Mouse (Mus musculus): ENCODE data around the gene Ms4a4d. TPM values are rescaled to one million over a fixed set of nuclear protein-coding genes. Genes with fewer than 3 reads are reported as not detected.

Ms4a4d gene
- total RNA-seq, 2 experiments from 2014 or later, result 3.0 to 3.9 TPM

DNA sequence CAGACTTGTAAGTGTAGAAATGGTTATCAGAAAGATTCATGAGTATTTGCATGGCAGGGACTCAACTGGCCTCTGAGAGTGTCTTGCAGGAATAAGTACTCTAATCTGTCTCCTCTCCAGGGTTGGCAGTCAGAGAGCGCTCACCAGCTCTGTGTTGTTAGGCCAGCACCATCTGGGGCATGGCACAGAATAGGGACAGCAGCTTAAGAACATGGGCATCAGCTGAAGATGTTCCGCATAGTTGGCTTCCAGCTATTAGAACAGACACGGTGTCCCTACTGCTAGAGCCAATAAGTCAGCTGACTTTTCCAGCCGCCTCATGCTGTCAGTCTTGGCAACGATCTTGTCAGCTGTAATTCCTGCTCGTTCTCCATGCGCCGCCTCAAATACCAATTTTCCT, 38.4 kb downstream of the Ms4a4d start:
- DNase-seq, result no peak

DNA sequence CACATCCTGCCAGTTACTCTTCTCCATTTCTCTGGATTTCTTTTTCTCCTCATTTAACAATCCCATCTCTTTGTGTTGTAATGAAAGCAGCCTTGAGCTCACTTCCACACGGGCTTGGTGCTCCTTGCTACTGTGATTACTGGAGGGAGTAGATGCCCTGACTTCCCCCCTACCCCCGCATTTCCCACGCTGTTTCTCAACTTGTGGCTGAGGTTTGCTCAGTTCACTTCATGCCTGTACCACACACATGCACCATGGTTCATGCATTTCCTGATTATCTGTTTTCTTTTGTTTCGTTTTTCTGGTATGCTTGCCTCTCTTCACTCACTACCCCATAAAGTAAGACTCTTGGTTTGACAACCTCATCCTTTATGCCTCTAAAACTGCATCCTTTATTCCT, 52.6 kb downstream of the Ms4a4d start:
- DNase-seq, result no peak

DNA sequence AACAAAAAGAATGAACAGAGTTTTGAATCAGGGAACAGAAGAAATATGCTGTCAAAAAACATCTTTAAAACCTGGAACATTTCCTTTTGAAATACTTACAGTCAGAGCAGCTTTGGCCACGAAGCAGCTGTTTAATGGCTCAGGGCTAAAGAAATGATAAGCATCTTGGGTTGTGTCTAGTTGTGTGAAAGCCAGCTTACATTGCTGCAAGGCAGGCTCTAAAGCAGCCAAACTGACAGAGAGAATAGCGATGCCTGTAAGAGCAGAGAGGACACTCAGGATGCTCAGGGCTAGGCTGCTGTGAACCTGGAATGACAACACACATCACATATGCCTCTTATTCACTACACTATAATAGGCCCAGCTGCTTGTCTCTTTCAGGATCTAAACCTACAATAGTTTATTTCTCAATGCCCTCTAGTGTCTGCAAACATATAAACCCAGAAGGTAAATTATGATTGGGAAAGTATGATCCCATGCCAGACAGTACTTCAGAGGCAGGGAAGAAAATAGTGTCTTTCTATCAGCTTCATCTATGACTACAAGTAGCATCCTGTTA, 53.4 kb downstream of the Ms4a4d start:
- DNase-seq, result no peak

DNA sequence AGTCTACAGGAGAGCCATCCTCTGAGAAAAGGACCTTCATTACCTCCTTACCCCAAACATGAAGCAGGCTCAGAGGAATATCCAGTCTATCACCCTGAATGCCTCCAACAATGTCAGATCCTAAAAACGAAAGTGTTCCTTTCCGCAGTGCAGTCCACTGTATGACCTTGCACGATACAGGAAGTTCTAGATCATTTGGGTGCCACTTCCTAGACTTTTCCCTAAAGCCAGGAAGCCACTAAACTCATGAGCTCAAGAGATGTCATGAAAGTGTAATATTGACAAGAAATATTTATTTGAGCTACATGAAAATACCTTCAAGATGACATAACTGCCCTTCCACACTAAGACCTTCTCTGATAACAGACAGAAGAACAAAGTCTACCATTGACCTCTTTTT, 64.7 kb downstream of the Ms4a4d start:
- DNase-seq, result no peak

DNA sequence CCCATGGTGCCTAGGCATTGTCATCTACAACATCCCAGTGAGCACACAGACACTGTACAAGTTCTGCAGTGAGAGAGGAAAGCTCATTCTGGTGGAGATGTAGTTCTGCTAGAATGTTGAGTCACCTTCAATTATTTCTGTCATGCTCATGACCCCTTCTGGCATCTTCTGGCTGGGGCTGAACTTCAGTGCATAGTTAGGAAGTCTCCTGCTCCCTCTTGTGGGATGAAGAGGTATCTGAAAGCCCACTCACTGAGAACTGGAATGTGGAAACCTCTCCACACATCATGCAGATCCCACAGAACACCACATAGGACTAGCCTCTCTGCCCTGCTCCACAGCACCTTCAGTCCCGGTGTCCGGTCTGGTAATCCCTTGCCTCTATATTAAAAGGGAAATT, 65.4 kb downstream of the Ms4a4d start:
- DNase-seq, result no peak

DNA sequence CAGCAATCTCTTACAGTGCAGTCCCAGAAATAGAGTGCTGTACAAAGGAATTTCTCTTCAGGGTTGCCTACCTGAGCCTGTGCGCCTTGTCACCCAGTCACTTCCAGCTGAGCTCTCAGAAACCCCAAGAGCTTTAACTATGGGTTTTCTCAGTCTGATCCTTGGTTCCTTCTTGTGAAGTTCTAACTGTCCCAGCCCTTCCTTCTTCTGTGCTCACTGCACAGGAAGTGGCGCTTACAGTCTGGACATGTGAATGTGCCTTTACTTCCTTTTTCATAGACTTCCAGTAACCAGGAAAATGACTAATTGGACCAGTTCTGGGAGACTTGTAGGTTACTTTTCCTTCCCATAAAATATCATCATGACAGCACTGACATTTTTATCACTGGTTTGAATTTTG, 68.0 kb downstream of the Ms4a4d start, which contains the start of gene Ms4a6d:
Ms4a6d (minus strand) TSS at position 247 of the 400 bp plus-strand sequence.
- no peak for DNase-seq

Other genes with a start within 250 kb of the Ms4a4d start
- gene Ms4a14, start 222.3 kb upstream of the Ms4a4d start, total RNA-seq (2021), result under 1 TPM; 0.10 to 0.13 TPM
- gene Ms4a7, start 200.7 kb upstream of the Ms4a4d start, total RNA-seq (2021), result under 1 TPM; 0.31 to 0.46 TPM
- gene Ms4a4a, start 161.3 kb upstream of the Ms4a4d start, total RNA-seq (2021), result 1 to 10 TPM; 1.9 to 3.7 TPM
- gene Ms4a4c, start 132.0 kb upstream of the Ms4a4d start, total RNA-seq (2021), result not detected
- gene Ms4a4b, start 93.2 kb upstream of the Ms4a4d start, total RNA-seq (2021), result under 1 TPM in 1 of 2 experiments, not detected in 1; 0.24 TPM
- gene Ms4a6c, start 67.4 kb upstream of the Ms4a4d start, total RNA-seq (2021), result 1 to 10 TPM; 1.9 to 2.8 TPM
- gene Gm8369, start 50.9 kb upstream of the Ms4a4d start, total RNA-seq (2021), result not detected
- gene Ms4a6b, start 20.3 kb upstream of the Ms4a4d start, total RNA-seq (2021), result 1 to 10 TPM; 1.9 to 4.3 TPM
- gene Ms4a6d, start 68.0 kb downstream of the Ms4a4d start, total RNA-seq (2021), result 1 to 10 TPM; 2.0 to 2.5 TPM
- under 1 TPM; 0.10 to 0.21 TPM for gene Ms4a2, start 86.9 kb downstream of the Ms4a4d start, total RNA-seq (2021)
- gene Ms4a3, start 104.0 kb downstream of the Ms4a4d start, total RNA-seq (2021), result not detected
- not detected for gene Oosp2, start 123.8 kb downstream of the Ms4a4d start, total RNA-seq (2021)
- not detected for gene Oosp1, start 154.3 kb downstream of the Ms4a4d start, total RNA-seq (2021)
- not detected for gene Oosp3, start 160.3 kb downstream of the Ms4a4d start, total RNA-seq (2021)
- not detected for gene Gif, start 210.8 kb downstream of the Ms4a4d start, total RNA-seq (2021)
- 10 to 100 TPM; 53.1 to 57.1 TPM for gene Mrpl16, start 233.6 kb downstream of the Ms4a4d start, total RNA-seq (2021)

Data from gastrocnemius, postnatal 25 days (tissue).